Mouse (Mus musculus): ENCODE data around the gene Slc35g2. TPM values are rescaled to one million over a fixed set of nuclear protein-coding genes. Genes with fewer than 3 reads are reported as not detected.

The Slc35g2 gene
- polyA plus RNA-seq, 1 experiment from 2014 or later = 6.5 TPM

GRCm38 (mm10) chr9:100582883-100583575 lies 12.1 kb upstream of the Slc35g2 start:
- H3K27ac ChIP-seq (replicated peaks) = no peak overlapping the region; the same call in 1 of the 2 replicates
- H3K36me3 ChIP-seq = no peaks in the 10 kb centered on the region
- no peak overlapping the region for H3K4me3 ChIP-seq
- no peaks in the 10 kb centered on the region for H3K27me3 ChIP-seq (ENCODE audit: low read depth, poor library complexity, severe bottlenecking)
- no peak for DNase-seq (ENCODE audit: low spot score)
- 67% methylated on average over 13 of the region's 13 CpGs for WGBS
- H3K4me1 ChIP-seq = peaks cover 39% of the 10 kb centered on the region
- no peaks in the 10 kb centered on the region for H3K9me3 ChIP-seq (replicated peaks)

GRCm38 (mm10) chr9:100581543-100582492 lies 10.9 kb upstream of the Slc35g2 start:
- 29% methylated on average over 13 of the region's 13 CpGs for WGBS
- H3K9me3 ChIP-seq (replicated peaks) = no peaks in the 10 kb centered on the region
- no peaks in the 10 kb centered on the region for H3K27me3 ChIP-seq (ENCODE audit: low read depth, poor library complexity, severe bottlenecking)
- no peaks in the 10 kb centered on the region for H3K36me3 ChIP-seq
- peak; percentile 33 for DNase-seq (ENCODE audit: low spot score)
- no peak overlapping the region for H3K4me3 ChIP-seq
- peak overlapping the region; percentile 72 for H3K27ac ChIP-seq (replicated peaks)
- peaks cover 39% of the 10 kb centered on the region for H3K4me1 ChIP-seq

GRCm38 (mm10) chr9:100580196-100580740 lies 9.4 kb upstream of the Slc35g2 start:
- Histone ChIP-seq H3K4me1 (peaks cover 39% of the 10 kb centered on the region), H3K9me3 (replicated peaks) (no peaks in the 10 kb centered on the region), H3K27ac (replicated peaks) (peak overlapping the region; percentile 69), H3K36me3 (no peaks in the 10 kb centered on the region), H3K27me3 (ENCODE audit: low read depth, poor library complexity, severe bottlenecking) (no peaks in the 10 kb centered on the region), H3K4me3 (no peak overlapping the region)
- DNase-seq (ENCODE audit: low spot score) = peak; percentile 27
- 47% methylated on average over 20 of the region's 20 CpGs for WGBS

- Histone ChIP-seq H3K27me3 (ENCODE audit: low read depth, poor library complexity, severe bottlenecking) (peaks cover 12% of the 10 kb centered on the region), H3K27ac (replicated peaks) (no peak overlapping the region), H3K36me3 (no peaks in the 10 kb centered on the region), H3K4me3 (no peak overlapping the region), H3K4me1 (peaks cover 20% of the 10 kb centered on the region), H3K9me3 (replicated peaks) (no peaks in the 10 kb centered on the region)
- no peak for DNase-seq (ENCODE audit: low spot score)
- WGBS = 68% methylated on average over 5 of the region's 5 CpGs
Measured at GRCm38 (mm10) chr9:100573942-100574341, 3.1 kb upstream of the Slc35g2 start.

GRCm38 (mm10) chr9:100573300-100573699 lies 2.4 kb upstream of the Slc35g2 start:
- WGBS = 80% methylated on average over 2 of the region's 2 CpGs
- Histone ChIP-seq H3K27me3 (ENCODE audit: low read depth, poor library complexity, severe bottlenecking) (peaks cover 18% of the 10 kb centered on the region), H3K27ac (replicated peaks) (no peak overlapping the region), H3K36me3 (no peaks in the 10 kb centered on the region), H3K4me3 (no peak overlapping the region), H3K4me1 (peaks cover 20% of the 10 kb centered on the region), H3K9me3 (replicated peaks) (no peaks in the 10 kb centered on the region)
- no peak for DNase-seq (ENCODE audit: low spot score)

GRCm38 (mm10) chr9:100571511-100571910 lies 621 bp upstream of the Slc35g2 start:
- H3K9me3 ChIP-seq (replicated peaks) = no peaks in the 10 kb centered on the region
- 60% methylated on average over 1 of the region's 1 CpGs for WGBS
- DNase-seq (ENCODE audit: low spot score) = no peak

GRCm38 (mm10) chr9:100569798-100570625 lies 878 bp downstream of the Slc35g2 start:
- Histone ChIP-seq H3K36me3 (no peaks in the 10 kb centered on the region), H3K27me3 (ENCODE audit: low read depth, poor library complexity, severe bottlenecking) (peaks cover 18% of the 10 kb centered on the region), H3K27ac (replicated peaks) (peak overlapping the region; percentile 88), H3K4me1 (peaks cover 20% of the 10 kb centered on the region), H3K9me3 (replicated peaks) (no peaks in the 10 kb centered on the region), H3K4me3 (peak overlapping the region; percentile 81)
- 9% methylated on average over 32 of the region's 32 CpGs for whole genome bisulfite sequencing
- peak; percentile 61 for DNase-seq (ENCODE audit: low spot score)

More at GRCm38 (mm10) chr9:100571511-100571910, 621 bp upstream of the Slc35g2 start:
- Histone ChIP-seq H3K4me1 (peaks cover 20% of the 10 kb centered on the region), H3K27ac (replicated peaks) (peak overlapping the region; percentile 88; the same call in 1 of the 2 replicates), H3K36me3 (no peaks in the 10 kb centered on the region), H3K4me3 (peak overlapping the region; percentile 81), H3K27me3 (ENCODE audit: low read depth, poor library complexity, severe bottlenecking) (peaks cover 18% of the 10 kb centered on the region)

- Histone ChIP-seq H3K9me3 (replicated peaks) (no peaks in the 10 kb centered on the region), H3K4me1 (no peaks in the 10 kb centered on the region), H3K4me3 (no peak overlapping the region), H3K27me3 (ENCODE audit: low read depth, poor library complexity, severe bottlenecking) (no peaks in the 10 kb centered on the region), H3K27ac (replicated peaks) (no peak overlapping the region), H3K36me3 (no peaks in the 10 kb centered on the region)
- 94% methylated on average over 10 of the region's 10 CpGs for WGBS
- no peak for DNase-seq (ENCODE audit: low spot score)
Measured at GRCm38 (mm10) chr9:100560251-100560890, 10.5 kb downstream of the Slc35g2 start.

GRCm38 (mm10) chr9:100558991-100559390 lies 11.9 kb downstream of the Slc35g2 start:
- Histone ChIP-seq H3K4me3 (no peak overlapping the region), H3K27me3 (ENCODE audit: low read depth, poor library complexity, severe bottlenecking) (no peaks in the 10 kb centered on the region), H3K27ac (replicated peaks) (no peak overlapping the region), H3K9me3 (replicated peaks) (no peaks in the 10 kb centered on the region), H3K36me3 (no peaks in the 10 kb centered on the region), H3K4me1 (no peaks in the 10 kb centered on the region)
- DNase-seq (ENCODE audit: low spot score) = no peak

GRCm38 (mm10) chr9:100558023-100558573 lies 12.8 kb downstream of the Slc35g2 start:
- H3K27ac ChIP-seq (replicated peaks) = no peak overlapping the region
- H3K4me1 ChIP-seq = no peaks in the 10 kb centered on the region
- H3K36me3 ChIP-seq = peaks cover 1% of the 10 kb centered on the region; the same call in 1 of the 2 replicates
- no peaks in the 10 kb centered on the region for H3K27me3 ChIP-seq (ENCODE audit: low read depth, poor library complexity, severe bottlenecking)
- no peaks in the 10 kb centered on the region for H3K9me3 ChIP-seq (replicated peaks)
- H3K4me3 ChIP-seq = no peak overlapping the region
- no peak for DNase-seq (ENCODE audit: low spot score)
- 87% methylated on average over 4 of the region's 4 CpGs for WGBS

GRCm38 (mm10) chr9:100555686-100556085 lies 15.2 kb downstream of the Slc35g2 start:
- Histone ChIP-seq H3K9me3 (replicated peaks) (no peaks in the 10 kb centered on the region; the same call in 1 of the 2 replicates), H3K27me3 (ENCODE audit: low read depth, poor library complexity, severe bottlenecking) (no peaks in the 10 kb centered on the region), H3K27ac (replicated peaks) (no peak overlapping the region), H3K4me3 (no peak overlapping the region), H3K36me3 (peaks cover 13% of the 10 kb centered on the region), H3K4me1 (no peaks in the 10 kb centered on the region)
- no peak for DNase-seq (ENCODE audit: low spot score)
- 83% methylated on average over 5 of the region's 5 CpGs for WGBS
